Mouse (Mus musculus) intestine, postnatal 0 days (tissue): ENCODE data around the gene Junb. TPM values are rescaled to one million over a fixed set of nuclear protein-coding genes. Genes with fewer than 3 reads are reported as not detected.

Experiments used
- ATAC-seq: fragments of 200-750 bp; cut with Nextera tagmentation; 2 replicates; pipeline ENCODE4 v1.8.0; 2017; ENCODE audit warnings: mild to moderate bottlenecking, moderate TSS enrichment, moderate library complexity
- H3K27ac ChIP-seq: fragments of 300-500 bp; sonication (generic); 2 replicates; pipeline ENCODE4 v1.5.1; 2014; ENCODE audit warnings: mild to moderate bottlenecking, low read depth, low read length, moderate library complexity
- H3K27me3 ChIP-seq: fragments of 300-500 bp; sonication (generic); replicated peaks from 2 replicates; pipeline ENCODE4 v1.6.1; 2014; ENCODE audit warnings: low read length, mixed read lengths; ENCODE audit not compliant: control insufficient read depth, insufficient read depth
- H3K36me3 ChIP-seq: fragments of 300-500 bp; sonication (generic); 2 replicates; pipeline ENCODE4 v1.6.1; 2014; ENCODE audit warnings: mild to moderate bottlenecking, moderate library complexity; ENCODE audit not compliant: control insufficient read depth, insufficient read depth
- H3K4me1 ChIP-seq: fragments of 300-500 bp; sonication (generic); replicated peaks from 2 replicates; pipeline ENCODE4 v1.6.1; 2014; ENCODE audit warnings: antibody characterized with exemption, low read length, mixed read lengths; ENCODE audit not compliant: control insufficient read depth, insufficient read depth
- H3K4me2 ChIP-seq: fragments of 300-500 bp; sonication (generic); replicated peaks from 2 replicates; pipeline ENCODE4 v1.6.1; 2014; ENCODE audit warnings: low read depth, mild to moderate bottlenecking, moderate library complexity
- H3K4me3 ChIP-seq: fragments of 300-500 bp; sonication (generic); 2 replicates; pipeline ENCODE4 v1.5.1; 2014; ENCODE audit warnings: low read depth, low read length
- H3K9ac ChIP-seq: fragments of 300-500 bp; sonication (generic); 2 replicates; pipeline ENCODE4 v1.6.1; 2014; ENCODE audit warnings: mild to moderate bottlenecking, low read depth, low read length
- H3K9me3 ChIP-seq: fragments of 300-500 bp; sonication (generic); 2 replicates; pipeline ENCODE4 v1.6.1; 2016; ENCODE audit warnings: mixed run types; ENCODE audit not compliant: control insufficient read depth
- CTCF ChIP-seq: sonication (generic); IDR thresholded peaks from 2 replicates; pipeline ENCODE4 v1.5.1; 2016; ENCODE audit warnings: low read depth, mild to moderate bottlenecking, control low read depth, antibody characterized with exemption, moderate library complexity
- WGBS: fragments of 180-500 bp; shearing (Covaris S2); extraction: QIAGEN DNeasy Blood & Tissue Kit; methylation state at CpG from one replicate; pipeline ENCODE4 v1.1.7; 2014; 5-methylcytosine and 5-hydroxymethylcytosine counted together
- polyA plus RNA-seq: library from polyadenylated mRNA; unstranded; fragments of >200 nt; fragmentation: Nextera tagmentation; extraction: Ambion mirVana; gene quantifications from 2 replicates; pipeline ENCODE4 v1.2.1, GENCODE M21; 2015

Junb gene
- polyA plus RNA-seq, 1 experiment from 2014 or later = 47.6 TPM

DNA sequence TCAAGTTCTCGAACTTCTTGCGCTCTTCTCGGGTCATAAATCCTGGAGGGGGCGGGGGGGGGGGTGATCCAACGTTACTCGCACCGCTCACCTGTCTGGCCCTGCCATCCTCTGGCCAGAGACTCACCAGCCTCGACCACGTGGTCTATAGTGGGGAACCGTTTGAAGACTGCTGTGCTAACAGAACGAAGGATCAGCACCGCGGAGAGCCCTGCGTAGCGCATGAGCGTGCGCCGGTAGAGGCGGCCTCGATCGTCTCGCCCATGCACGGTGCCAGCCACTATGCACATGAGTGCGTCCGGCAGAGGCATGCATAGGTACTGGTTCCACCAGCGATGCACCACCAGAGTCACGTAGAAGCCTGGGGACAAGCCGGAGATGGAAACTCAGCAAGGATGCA, 32.7 kb upstream of the Junb start:
- Histone ChIP-seq H3K27me3 (peaks cover 36% of the 10 kb centered on the region), H3K9me3 (no peaks in the 10 kb centered on the region), H3K9ac (no peak overlapping the region), H3K4me1 (no peaks in the 10 kb centered on the region), H3K36me3 (no peaks in the 10 kb centered on the region), H3K27ac (no peak overlapping the region), H3K4me2 (no peak overlapping the region), H3K4me3 (no peak overlapping the region)
- WGBS = 8% methylated on average over 28 of the region's 28 CpGs
- 0 out of 2 replicates have a peak, but pooled peaks have one; percentile 28 for ATAC-seq
- no peak for TF ChIP-seq CTCF

DNA sequence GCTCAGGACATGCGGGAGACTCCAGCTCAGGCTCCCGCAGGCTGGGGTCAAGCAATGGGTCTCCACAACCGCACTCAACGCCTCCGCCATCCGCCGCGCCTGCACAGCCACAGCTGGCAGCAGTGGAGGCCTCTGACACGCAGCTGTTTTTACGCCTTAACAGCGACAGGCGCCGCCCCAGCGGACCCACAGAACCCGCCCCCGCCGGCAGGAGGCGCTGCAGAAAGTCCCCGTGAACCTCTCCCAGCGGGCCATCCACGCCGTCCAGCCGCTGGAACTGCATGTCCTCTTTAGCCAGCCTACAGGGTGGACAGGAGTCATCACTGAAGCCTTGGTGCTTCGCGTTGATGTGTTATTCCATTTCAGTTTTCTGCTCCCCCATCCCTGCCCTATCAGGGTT, 29.2 kb upstream of the Junb start:
- Histone ChIP-seq H3K27me3 (peaks cover 31% of the 10 kb centered on the region), H3K27ac (no peak overlapping the region), H3K4me2 (no peak overlapping the region), H3K4me1 (no peaks in the 10 kb centered on the region), H3K36me3 (peaks cover 3% of the 10 kb centered on the region; the same call in 1 of the 2 replicates), H3K9ac (no peak overlapping the region), H3K4me3 (no peak overlapping the region), H3K9me3 (no peaks in the 10 kb centered on the region)
- 16% methylated on average over 25 of the region's 25 CpGs for WGBS
- no peak for ATAC-seq
- TF ChIP-seq CTCF = peak; percentile 72

DNA sequence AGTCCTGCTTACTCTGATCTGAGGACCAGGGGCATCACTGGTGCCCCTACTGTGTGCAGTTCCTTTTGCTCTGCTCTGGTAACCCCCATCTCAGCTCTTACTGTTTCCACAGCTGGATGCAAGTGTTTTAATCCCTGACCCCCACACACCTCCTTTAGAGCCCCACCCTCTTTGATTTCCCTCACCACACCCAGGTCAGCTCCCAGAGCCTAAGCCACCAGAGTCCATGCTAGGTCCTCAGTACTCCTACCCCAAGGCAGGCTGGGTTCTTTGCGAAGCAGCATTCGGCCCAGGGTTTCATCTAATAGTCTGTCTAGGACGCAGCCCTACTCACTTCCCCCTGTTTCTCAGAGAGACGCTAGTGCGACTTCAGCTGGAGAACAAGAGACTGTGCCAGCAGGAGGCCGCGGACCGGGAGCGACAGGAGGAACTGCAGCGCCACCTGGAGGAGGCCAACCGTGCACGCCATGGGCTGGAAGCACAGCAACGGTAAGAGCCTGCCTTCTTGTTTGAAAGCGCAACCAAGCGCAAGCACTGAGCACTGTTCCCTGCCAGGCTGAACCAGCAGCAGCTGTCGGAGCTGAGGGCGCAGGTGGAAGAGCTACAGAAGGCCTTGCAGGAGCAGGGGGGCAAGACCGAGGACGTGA, 19.3 kb upstream of the Junb start:
- Histone ChIP-seq H3K9ac (no peak overlapping the region), H3K4me1 (no peaks in the 10 kb centered on the region), H3K9me3 (no peaks in the 10 kb centered on the region), H3K4me3 (no peak overlapping the region), H3K4me2 (no peak overlapping the region), H3K27me3 (no peaks in the 10 kb centered on the region), H3K27ac (no peak overlapping the region; the same call in 1 of the 2 replicates), H3K36me3 (peaks cover 34% of the 10 kb centered on the region)
- 14% methylated on average over 19 of the region's 19 CpGs for WGBS
- ATAC-seq = peak; percentile 55
- TF ChIP-seq CTCF = peak; percentile 98

GRCm38 (mm10) chr8:84996978-84997377, 18.5 kb upstream of the Junb start:
- Histone ChIP-seq H3K27ac (no peak overlapping the region), H3K27me3 (no peaks in the 10 kb centered on the region), H3K4me1 (no peaks in the 10 kb centered on the region), H3K4me2 (no peak overlapping the region), H3K4me3 (no peak overlapping the region), H3K9me3 (no peaks in the 10 kb centered on the region), H3K36me3 (peaks cover 31% of the 10 kb centered on the region), H3K9ac (no peak overlapping the region)
- no peak for TF ChIP-seq CTCF
- ATAC-seq = no peak
- 89% methylated on average over 5 of the region's 5 CpGs for WGBS

DNA sequence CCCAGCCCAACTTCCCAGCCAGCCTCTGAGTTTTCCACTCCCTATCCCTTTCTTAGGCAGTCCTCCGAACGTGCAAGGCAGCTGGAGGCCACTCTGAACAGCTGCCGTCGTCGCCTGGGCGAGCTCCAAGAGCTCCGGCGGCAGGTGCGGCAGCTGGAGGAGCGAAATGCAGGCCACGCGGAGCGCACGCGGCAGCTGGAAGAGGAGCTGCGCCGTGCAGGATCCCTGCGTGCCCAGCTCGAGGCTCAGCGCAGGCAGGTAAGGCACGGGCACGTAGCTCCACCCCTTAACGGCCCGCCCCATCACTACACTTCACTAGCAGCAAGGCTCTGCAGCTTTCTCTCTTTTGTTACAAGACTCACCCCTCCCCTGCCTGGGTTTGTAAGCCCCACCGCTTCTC, 17.2 kb upstream of the Junb start:
- Histone ChIP-seq H3K9ac (no peak overlapping the region), H3K4me1 (no peaks in the 10 kb centered on the region), H3K4me2 (no peak overlapping the region), H3K9me3 (no peaks in the 10 kb centered on the region), H3K4me3 (no peak overlapping the region), H3K27ac (no peak overlapping the region), H3K27me3 (no peaks in the 10 kb centered on the region), H3K36me3 (peaks cover 31% of the 10 kb centered on the region; the same call in 1 of the 2 replicates)
- WGBS = 49% methylated on average over 25 of the region's 25 CpGs
- TF ChIP-seq CTCF = no peak
- ATAC-seq = no peak

DNA sequence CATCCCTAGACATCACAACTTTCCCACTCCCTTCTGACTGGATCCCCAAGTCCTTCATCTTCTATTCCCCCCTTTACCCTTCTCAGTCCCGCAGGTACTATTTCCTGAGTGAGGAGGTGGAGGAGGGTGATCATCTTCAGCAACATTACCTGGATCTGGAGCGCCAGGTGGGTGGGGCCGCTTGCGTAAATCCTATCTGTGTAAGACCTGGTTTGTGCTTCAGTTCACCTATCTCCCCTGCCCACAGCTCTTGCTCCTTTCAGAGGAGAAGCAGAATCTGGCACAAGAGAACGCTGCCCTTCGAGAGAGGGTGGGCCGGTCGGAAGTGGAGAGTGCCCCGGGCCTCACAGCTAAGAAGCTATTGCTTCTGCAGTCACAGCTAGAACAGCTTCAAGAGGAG, 15.9 kb upstream of the Junb start:
- 54% methylated on average over 9 of the region's 9 CpGs for WGBS
- H3K4me2 ChIP-seq = peak overlapping the region; percentile 30

More for the DNA sequence above, 15.9 kb upstream of the Junb start:
- no peaks in the 10 kb centered on the region for H3K9me3 ChIP-seq
- no peak overlapping the region for H3K4me3 ChIP-seq
- no peaks in the 10 kb centered on the region for H3K27me3 ChIP-seq
- TF ChIP-seq CTCF = no peak
- no peak overlapping the region for H3K9ac ChIP-seq
- no peak overlapping the region for H3K27ac ChIP-seq
- no peaks in the 10 kb centered on the region for H3K4me1 ChIP-seq
- ATAC-seq = no peak
- H3K36me3 ChIP-seq = peaks cover 31% of the 10 kb centered on the region; the same call in 1 of the 2 replicates
